Mouse (Mus musculus) mouse embryonic stem cell (cell line): ENCODE results near the gene Paip2b.
"Not testable (repeated sequence)": the region's sequence is repeated elsewhere in the genome, so short reads cannot be mapped to it uniquely, and the experiment has no call there.

Source experiments
- in situ Hi-C, 2 experiments: fragments of 300-500 bp; cut with MboI; formaldehyde crosslinking; loops; 1 replicate in 1 of 2; 3 replicates in 1 of 2; pipeline ENCODE4 v1.14.3; 2019 to 2020; ENCODE audit warnings: low sequenced_read_pairs in 2 of 2, low pct_unique_long_range_greater_than_20kb in 1 of 2, mixed read lengths in 1 of 2; ENCODE audit not compliant: unreplicated experiment in 1 of 2

Paip2b gene

DNA sequence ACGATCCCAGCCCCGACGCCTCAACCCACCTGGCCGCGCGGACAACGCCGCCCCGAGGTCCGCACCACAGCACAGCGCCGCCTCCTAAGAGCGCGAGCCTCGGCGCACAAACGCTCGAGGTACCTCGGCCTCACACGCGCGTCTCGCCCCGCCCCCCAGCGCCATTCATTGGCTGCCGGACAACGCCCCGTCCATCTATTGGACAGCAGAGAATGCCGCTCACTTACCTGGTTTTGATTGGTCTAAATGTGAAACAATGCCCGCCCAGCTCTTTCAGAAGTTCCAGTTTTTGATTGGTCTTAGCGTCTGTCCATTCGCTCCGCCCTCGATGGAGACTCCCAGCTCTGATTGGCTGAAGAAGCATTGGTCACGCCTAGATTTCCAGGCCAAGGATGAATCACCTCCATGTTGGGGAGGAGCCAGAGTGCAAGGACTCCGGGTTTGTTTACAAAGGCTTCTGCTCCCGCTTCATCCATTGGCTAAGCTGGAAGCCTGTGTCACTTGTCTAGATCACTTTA is at the start of gene Paip2b:
Paip2b (minus strand) TSS at position 136 of the 518 bp plus-strand sequence.
- in situ Hi-C loops: no loop called here

DNA sequence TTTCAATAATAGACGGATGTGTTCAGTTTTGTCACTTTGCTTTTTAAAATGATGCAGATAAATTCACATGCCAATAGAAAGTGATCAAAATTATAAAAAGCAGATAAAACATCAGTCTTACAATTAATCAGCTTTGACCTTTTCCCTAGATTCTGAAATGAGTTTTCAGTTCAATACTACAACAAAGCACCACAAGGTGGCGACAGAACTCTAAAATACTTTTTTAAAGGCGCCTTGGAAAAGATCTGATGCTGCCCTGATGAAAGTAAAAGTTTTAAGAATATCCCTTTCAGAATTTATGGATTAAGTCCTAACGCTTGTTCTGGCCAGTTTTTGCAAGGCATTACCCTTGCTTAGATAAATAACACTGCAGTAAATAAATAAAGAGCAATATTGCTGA is 48.3 kb upstream of the Paip2b start:
- in situ Hi-C loops: loop anchor here (5.0 to 10.0 kb wide), 2 partner anchors 32 to 185 kb away; no protein-coding TSS in a partner anchor

GRCm38 (mm10) chr6:83867598-83868585 is 36.4 kb upstream of the Paip2b start:
- in situ Hi-C loops: no loop called here

- in situ Hi-C loops: no loop called here
Measured at GRCm38 (mm10) chr6:83866954-83867597, 35.5 kb upstream of the Paip2b start, which contains the start of gene Zfp638. Gene Zfp638 (plus strand): TSS chr6:83867109.

GRCm38 (mm10) chr6:83866423-83866822 is 34.9 kb upstream of the Paip2b start:
- in situ Hi-C loops: no loop called here

DNA sequence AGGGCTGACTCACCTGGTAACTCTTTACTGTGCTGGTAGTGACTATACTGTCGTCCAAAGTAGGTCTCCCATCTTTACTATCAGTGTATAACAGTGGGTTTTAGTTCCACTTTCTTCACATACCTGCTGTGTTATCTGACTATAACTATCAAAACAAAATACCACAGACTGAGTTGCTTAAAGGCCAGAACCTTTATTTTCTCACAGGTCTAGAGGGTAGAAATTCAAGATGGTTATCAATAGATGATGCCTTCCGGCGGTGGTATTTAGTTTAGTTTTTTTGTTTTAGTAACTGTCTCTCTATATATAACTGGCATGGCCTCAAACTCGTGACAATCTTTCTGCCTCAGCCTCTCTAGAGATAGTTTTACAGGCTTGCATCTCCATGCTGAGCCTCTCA is 32.0 kb upstream of the Paip2b start:
- in situ Hi-C loops: no loop called here

- in situ Hi-C loops: no loop called here
Measured at GRCm38 (mm10) chr6:83860033-83860432, 28.5 kb upstream of the Paip2b start.

DNA sequence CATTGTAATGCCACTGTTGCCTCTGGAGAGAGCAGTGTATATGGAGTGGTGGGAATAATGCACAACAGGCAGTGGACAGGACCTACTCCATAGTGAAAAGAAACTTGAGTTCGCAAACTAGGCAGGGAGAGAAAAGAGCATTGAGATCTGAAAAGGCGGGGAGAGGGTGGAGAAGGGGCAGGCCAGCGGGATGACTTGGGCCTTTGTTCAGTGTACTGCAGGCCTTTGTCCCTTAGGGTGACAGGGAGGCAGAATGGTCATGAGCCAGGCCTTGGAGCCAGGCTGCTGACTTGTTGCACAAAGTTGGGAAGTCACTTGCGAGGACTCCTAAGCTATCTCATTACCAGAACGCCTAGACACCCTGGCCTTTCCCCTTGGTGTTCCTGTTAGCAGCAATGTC is 25.9 kb upstream of the Paip2b start:
- in situ Hi-C loops: no loop called here

DNA sequence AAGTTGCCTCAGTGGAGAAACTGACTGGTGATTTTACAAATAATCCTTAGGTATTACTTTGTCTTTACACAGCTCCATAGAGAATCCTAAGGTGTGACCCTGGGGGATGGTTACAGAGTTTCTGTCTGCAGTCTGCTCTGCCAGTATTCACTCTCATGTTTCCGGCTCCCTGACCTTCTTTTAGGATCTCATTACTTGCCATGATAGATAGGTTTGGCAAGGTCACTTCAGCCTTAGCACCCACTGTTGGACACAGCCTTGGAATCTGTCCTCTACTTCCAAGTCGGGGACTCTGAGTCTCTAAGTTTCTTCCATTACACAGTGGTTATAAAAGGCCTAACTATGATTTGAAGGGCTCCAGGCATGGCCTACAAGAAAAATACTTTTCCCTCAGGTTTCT is 17.9 kb upstream of the Paip2b start:
- in situ Hi-C loops: no loop called here

DNA sequence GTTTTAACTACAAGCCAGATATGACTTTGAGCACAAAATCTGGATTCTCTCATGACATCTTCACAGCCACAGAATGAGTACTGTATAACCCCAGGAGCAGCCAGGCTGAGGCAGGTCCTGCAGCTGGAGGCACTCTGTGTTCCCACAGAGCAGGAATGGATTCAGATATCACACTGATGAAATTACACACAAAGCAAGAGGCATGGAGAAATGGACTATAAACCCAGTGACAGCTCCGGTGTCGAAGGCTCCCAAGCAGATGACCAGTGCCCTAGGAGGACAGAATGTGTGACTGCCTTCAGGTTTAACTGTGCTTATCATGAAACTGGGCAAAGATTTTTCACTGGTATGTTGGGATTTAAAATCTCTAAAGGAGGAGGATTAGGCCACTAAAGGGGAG is 14.6 kb upstream of the Paip2b start:
- in situ Hi-C loops: no loop called here

- in situ Hi-C loops: no loop called here
Measured at GRCm38 (mm10) chr6:83844913-83845312, 13.4 kb upstream of the Paip2b start.

DNA sequence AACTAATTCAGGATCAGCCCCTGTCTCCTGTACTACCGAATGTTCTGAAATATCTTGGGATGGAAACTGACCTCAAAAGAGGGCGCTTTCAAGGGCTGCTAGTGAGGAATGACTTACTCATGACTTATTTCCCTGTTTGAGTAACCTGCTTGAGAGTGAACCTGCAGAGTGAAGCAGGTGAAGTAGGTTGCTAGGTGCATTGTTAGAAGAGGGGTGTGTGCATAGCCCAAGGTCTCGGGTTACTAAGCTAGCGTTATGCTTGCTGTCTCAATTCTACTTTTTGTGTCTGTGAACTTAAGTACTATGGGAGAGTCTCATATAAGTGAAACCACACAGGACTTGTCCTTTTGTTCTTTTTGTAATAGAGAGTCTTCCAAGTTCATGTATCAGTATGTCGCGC is 8.5 kb upstream of the Paip2b start:
- in situ Hi-C loops: no loop called here

DNA sequence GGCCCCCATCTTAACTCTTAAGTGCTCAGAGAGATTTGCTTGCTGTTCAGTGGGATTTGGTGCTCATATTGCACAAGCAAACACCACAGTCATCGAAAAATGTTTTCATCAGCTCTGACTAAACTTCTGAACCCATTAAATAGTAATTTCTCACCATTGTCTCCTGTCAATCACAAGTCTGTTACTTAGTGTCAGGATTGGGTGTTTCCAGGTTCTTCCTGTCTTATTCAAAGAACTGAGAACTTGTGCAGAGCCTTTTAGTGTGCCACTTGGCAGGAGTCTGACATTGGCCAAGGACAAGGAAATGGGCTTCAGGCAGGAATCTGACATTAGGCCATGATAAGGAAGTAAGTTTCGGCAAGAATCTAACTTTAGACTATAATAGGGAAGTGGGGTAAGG is 6.5 kb upstream of the Paip2b start:
- in situ Hi-C loops: no loop called here

GRCm38 (mm10) chr6:83836826-83837225 is 5.3 kb upstream of the Paip2b start:
- in situ Hi-C loops: no loop called here

- in situ Hi-C loops: not testable (repeated sequence)
Measured at GRCm38 (mm10) chr6:83832393-83832792, 852 bp upstream of the Paip2b start.

- in situ Hi-C loops: no loop called here
Measured at GRCm38 (mm10) chr6:83830941-83831605, 468 bp downstream of the Paip2b start.

DNA sequence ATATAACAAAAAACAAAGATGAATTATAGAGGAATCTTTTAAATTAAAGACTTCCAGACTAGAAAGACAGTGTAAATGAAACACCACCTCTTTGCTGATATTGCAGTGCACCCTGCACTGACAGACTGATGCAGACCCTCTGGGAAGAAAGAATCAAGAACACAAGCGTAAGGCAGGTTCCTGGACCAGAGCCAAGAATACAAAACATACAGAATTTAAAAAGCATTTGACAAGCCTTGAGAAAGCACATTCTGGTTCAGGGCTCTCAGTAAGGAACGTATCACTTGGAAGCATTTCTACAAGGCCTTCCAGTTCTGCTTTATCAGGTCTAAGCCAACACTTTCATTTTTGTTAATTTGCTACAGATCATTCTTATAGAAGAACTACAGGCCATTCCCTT is 9.7 kb downstream of the Paip2b start:
- in situ Hi-C loops: no loop called here

DNA sequence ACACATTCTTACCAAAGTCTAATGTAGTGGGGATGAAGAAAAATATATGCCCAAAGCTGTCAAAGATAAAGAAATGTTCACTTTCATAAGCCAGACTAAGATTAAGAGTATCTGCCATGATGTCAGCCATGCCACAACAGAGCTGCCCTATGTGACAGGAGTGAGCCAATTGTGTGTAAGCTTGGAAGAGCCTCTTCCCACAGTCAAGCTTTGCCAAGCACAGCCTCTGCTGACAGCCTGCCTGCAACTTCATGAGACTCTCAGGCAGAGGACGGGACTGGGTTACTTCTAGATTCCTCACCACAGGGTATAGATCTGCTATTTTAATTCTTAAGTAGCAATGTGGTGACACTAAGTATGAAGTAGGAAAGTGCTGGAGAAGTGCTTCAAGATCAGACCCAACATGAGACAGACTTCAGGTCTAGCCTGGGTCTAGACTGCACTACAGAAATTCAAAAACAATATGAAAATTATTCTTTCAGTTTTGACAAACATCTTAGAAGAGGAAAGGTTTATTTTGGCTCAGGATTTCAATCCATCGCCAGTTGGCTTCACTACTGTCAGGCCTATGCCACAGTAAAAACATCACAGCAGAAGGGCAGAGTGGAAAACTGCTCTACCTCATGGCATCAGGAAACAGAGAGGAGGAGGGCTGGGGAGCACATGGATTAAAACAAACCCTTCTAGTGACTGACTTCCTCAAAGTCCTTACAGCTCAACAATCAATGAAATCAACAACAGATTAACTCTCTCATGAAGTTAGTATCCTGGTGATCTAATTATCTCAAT is 10.6 kb downstream of the Paip2b start:
- in situ Hi-C loops: no loop called here
